Mouse (Mus musculus): ENCODE measurements around the gene Plscr2.

The Plscr2 gene

GRCm38 (mm10) chr9:92275486-92276207 is at the start of gene Plscr2:
Gene Plscr2 (plus strand): TSS chr9:92275602.
- DNase-seq = peak; percentile 21 to 47

- DNase-seq = no peak
These were observed 49.2 kb upstream of the Plscr2 start for GRCm38 (mm10) chr9:92226127-92226655.

DNA sequence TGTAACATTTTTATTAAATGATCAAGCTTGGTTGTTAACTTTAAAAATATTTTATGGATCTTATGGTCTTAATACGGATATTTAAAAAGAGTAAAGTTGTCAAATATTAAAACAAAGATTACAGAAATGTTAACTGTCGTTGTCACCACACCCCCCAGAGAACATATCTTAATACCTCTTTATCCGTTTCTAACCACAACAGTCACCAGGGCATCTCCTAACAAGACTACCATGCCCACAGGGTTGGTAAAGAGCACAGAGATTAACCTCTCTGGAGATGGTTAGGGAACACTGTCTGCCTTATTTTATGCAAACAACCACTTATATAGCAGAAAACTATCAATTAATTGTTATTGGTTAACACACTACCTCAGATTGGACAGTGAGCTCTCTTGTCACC is 48.6 kb upstream of the Plscr2 start:
- DNase-seq = no peak

DNA sequence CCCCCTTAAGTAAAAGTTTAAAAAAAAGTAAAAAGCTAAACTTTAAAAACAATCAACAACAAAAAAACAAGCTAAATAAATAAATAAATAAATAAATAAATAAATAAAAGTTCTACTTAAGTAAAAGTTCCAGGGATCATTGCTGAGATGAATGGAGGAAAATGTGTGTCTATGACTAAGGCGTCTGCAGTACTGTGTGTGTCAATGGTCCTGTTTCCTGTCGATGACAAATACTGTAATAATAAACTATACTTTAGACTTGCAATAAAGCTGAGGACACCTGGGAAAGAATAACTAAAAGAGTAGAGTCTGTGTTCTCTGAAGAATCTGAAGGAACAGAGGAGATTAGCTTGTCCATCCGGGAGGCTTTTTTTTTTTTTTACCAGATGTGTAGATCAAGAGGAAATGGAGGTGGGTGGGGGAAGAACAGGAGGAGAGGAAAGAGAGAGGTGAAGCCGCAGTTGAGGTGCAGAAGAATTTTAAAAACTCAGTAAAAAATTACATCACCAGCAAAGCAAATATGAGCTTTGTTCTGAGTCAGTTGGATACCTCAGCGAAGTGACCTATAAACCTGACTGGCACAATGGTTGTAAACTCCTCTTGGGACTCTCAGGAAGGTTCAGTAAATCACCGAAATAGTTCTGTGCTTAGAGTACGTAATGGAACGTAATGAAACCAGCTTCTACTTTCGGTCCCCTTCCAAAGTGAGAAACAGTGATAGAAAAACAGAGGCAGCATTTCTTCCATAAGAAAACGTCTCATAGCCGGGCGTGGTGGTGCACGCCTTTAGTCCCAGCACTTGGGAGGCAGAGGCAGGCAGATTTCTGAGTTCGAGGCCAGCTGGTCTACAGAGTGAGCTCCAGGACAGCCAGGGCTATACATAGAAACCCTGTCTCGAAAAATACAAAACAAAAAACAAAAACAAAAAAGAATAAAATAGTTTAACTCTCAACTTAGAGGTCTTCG is 46.3 kb upstream of the Plscr2 start:
- DNase-seq = no peak

DNA sequence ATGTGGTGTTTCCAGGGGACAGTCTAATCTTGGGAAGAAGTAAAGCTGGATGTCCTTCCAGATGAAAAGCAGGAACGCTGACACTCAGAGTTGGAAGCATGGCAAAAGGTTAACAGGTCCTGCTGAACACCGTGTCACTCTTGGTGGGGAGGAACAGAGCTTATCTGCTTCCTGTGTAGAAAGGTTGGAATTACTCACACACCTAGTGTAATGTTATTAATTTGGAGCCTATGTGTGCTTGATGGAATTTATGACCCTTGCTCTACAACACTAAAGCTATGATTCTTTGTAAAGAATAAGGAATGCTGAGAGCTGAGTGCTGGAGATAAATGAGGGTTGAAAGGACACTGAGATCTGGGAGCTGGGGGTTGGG is 45.6 kb upstream of the Plscr2 start:
- no peak for DNase-seq

- no peak for DNase-seq
These were observed 40.4 kb upstream of the Plscr2 start for GRCm38 (mm10) chr9:92234901-92235458.

DNA sequence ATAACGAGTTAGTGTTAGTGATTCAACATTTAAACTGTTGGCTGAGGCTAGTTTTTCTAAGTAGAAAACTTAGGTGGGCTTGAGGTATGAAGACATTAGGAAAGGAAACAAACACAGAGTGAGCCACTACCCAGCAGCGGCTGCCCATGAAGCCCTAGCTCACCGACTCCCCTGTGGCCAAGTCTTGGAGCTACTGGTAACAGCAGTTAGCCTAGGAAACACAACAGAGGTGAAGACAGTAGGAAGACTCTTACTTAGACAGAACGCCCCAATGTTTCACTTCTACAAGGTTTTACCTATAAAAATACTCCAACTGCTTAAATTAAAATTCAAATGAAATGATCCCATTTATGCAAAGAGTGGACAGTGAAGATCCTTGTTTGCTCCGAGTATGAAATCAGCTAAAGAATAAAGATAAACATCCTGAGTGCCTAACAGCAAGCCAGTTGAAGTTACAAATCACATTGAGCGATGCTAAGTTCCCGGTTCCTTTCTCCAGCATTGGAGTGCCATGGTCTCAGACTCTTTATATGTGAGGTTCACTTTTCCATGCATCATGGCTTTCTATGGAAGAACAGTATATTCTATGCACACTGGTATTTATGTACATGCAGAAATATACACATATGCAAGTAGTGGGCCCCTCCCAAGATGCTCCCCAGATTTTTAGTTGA is 26.5 kb upstream of the Plscr2 start:
- no peak for DNase-seq

- DNase-seq = no peak
These were observed 26.0 kb upstream of the Plscr2 start, which contains the start of gene Plscr1 for GRCm38 (mm10) chr9:92249447-92249852. Gene Plscr1 (plus strand): TSS chr9:92249750.

DNA sequence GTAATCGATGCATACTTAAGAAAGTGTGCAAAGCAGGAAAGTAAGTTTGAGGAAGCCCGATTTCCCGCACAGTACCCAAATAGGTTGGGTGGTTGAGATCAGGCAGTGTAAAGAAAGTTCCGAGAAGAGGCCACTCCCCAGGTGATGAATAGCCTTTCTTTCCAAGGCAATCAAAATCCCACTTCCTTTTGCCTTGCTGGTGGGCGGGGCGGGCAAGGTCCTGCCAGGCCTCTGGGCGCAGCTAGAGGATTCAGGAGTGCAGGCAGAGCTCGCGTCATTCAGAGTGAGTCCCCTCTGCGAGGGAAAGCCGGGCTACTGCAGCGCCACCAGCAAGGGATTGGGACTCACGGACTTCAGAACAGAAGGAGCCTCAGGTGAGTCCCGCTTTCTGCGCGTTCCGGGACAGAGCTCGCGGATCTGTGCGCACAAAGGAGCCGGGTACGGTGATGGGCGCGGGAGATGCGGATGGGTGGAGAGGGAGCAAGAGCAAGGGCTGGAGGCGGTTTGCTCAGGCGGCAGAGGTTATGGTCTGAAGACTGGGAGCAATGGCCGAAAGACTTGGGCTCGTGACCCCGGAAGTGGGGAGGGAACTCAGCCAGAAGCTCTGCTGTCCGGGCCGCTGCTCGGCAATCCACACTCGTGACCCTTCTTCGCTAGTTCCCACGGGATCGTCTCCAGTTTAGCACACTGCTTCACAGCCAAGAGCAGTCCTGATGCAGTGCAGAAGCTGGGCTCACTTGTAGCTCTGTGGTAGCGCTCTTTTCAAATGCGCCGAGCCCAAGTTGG is 25.2 kb upstream of the Plscr2 start:
- peak; percentile 84 to 91 for DNase-seq

DNA sequence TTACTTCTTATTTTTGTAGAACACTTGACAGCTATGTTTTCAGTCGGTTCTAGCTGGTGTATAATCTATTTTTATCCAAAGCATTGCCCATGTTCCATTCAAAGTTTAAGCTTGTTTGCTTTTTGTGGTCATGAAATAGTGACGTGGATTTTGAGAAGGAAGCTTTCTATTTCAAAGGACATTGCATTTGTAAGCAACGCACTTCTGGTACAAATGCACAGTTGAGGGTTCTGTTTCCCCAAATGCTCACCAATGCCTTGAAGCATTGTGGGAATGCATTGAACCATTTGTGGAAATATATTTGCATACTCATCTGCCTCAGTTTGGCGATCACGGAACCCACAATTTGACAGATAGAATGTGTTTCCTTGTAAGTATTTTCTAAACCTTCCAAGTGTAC is 22.7 kb upstream of the Plscr2 start:
- no peak for DNase-seq

DNA sequence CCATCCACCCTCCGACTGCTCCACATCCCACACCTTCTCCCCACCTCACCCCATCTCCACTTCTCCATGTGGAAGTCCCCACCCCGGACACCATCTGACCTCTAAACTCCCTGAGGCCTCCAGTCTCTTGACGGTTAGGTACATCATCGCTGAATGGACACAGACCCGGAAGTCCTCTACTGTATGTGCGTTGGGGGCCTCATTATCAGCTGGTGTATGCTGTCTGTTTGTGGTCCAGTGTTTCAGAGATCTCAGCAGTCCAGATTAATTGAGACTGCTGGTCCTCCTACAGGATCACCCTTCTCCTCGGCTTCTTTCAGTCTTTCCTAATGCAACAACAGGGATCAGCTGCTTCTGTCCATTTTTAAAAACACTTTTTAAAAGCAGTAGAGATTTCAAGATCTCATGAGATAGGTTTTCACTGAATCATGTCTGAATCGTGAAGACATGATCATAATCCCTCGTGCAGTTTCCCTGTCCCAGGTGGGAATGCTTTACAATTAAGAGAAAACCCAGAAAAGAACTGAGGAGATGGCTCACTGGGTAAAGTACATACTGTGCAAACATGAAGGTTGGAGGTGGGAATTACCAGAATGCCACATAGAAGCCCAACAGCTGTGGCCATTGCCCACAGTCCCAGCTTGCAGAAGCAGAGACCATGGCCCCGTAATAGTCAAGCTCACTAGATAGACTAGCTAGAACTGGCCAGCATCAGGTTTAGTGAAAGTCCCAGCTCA is 21.6 kb upstream of the Plscr2 start:
- no peak for DNase-seq

DNA sequence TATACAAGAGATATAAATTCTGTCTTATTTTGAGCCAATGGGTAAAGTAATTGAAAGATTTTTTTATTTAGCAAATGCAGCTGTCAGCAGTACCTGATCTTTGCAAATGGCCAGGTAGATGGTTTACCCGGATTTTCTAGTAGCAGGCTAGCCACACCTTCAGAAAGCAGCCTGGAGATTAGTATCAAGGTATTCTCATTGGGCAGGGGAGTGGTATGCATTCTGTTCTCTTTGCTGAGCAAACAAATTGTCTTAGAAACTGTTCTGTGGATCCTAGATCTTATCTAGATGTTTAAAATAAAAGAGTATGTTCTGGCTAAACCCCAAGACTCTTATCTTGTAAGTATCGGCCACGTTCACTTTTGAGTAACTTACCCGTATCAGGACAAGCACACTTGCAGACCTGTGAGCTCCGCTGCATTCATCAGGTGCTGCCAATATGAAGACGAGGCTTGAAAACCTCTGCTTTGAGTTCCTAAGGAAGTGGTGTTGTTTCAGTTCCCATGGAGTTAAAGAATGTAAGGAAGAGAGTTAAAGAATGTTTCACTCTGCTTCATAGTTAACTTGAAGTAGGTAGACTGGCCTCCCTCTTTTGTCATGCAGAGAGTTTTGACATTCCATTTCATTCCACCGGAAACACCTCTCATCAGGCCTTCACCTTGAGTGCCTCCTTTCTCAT is 14.8 kb upstream of the Plscr2 start:
- DNase-seq = no peak

DNA sequence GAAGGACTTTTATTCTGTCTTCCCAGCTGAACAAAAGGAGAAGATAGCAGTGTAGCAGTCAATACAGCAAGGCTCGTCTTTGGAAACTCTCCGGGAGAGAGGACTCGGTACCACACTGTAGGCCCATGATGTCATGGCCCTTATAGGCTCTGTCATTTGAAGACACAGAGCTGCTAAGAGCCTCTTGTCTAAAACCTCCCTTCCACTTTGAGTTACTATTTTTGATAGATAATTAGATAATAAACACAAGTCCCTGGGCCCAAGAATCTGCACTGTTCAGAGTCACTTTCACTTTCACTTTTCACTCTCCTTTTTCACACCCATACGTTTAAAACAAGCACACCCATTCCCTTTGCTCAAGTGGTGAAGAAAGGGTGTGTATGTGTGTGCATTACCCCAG is 9.7 kb upstream of the Plscr2 start:
- DNase-seq = no peak

GRCm38 (mm10) chr9:92266558-92267171 is 8.7 kb upstream of the Plscr2 start:
- no peak for DNase-seq

GRCm38 (mm10) chr9:92267732-92268131 is 7.7 kb upstream of the Plscr2 start:
- DNase-seq = peak in 1 of 2 experiments; percentile 6

- no peak for DNase-seq
These were observed 5.5 kb upstream of the Plscr2 start for GRCm38 (mm10) chr9:92269829-92270404.

DNA sequence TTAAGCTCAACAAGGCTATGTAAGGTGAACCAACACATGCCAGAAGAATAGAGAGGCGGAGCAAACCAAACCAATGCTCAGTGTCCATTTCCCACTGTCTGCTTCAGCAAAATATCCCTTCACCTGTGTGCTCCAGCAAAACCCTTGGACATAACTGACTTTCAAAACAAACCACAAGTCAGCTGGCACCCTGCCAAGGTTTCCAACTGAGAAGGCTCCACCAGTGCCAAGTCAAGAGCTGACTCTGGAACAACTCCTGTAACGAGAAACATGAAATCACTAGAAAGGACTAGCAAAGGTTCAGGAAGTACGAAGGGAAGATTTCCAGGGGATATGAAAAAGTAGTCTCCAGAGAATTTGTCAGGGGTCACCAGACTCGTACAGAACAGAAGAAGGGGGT is 4.5 kb upstream of the Plscr2 start:
- DNase-seq = peak; percentile 82 to 87

DNA sequence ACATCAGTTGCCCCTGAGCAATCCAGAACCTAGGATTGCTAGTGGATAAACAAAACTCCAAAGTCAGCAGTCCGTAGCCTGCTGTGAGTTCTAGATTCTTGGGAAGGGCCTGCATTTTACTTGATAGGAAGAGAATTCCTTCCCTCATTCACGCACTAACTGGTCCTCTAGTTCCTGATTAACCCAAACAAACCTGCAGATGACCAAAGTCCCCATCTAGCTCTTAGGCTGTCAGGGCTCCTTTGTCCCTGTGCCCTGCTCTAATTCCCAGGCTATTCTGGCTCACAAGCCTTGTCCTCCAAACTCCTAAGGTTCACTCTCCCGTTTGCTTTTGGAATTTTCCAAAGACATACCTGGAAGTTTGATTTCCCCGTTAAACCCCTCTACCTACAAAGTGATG is 2.8 kb upstream of the Plscr2 start:
- no peak for DNase-seq

DNA sequence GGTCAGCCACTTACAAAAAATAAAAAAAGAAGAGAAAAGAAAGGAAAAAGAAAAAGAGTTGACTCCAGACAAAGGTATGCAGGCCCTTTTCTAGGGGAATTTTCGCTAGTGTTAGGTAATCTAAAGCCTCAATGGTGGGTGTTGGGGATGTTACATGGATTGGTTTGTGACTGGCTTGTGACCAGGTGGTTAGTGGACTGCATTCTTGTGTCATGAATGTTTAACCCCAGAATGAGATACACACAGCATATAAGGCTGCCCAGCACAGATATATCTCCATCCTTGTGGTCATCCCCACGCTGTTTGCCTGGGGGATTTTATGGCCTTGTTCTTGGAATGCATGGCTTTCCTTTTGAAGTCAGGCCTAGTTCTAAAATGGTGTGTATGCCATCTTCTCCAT is 2.1 kb upstream of the Plscr2 start:
- DNase-seq = no peak
